Mouse (Mus musculus) thymus, postnatal 10 days (tissue): ENCODE results near the gene Taok3.

Experiments
- DNase-seq, 2 experiments: peaks; one replicate each; pipeline ENCODE4 v3.0.0; 2021; ENCODE audit warnings: low spot score in 2 of 2

The Taok3 gene

GRCm38 (mm10) chr5:117143721-117144135 is 23.8 kb downstream of the Taok3 start:
- peak; percentile 56 to 76 for DNase-seq

DNA sequence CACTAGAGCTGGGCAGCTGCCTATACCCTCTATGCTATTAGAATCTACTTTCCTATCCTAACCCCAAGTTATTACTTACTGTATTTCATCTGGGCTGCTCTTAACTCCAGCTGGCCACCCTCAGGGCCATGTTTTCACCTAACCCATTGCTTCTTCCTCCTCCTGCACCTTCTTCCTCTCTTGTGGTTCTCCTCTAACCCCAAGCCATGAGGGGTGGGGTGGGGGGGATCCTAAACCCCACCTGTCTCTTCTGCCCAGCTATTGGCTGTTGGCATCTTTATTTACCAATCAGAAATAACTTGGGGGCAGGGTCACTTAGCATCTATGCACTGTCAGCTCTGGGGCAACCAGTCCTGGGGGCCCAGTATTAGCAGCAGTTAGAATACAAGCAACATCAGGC is 26.2 kb downstream of the Taok3 start:
- DNase-seq = no peak

DNA sequence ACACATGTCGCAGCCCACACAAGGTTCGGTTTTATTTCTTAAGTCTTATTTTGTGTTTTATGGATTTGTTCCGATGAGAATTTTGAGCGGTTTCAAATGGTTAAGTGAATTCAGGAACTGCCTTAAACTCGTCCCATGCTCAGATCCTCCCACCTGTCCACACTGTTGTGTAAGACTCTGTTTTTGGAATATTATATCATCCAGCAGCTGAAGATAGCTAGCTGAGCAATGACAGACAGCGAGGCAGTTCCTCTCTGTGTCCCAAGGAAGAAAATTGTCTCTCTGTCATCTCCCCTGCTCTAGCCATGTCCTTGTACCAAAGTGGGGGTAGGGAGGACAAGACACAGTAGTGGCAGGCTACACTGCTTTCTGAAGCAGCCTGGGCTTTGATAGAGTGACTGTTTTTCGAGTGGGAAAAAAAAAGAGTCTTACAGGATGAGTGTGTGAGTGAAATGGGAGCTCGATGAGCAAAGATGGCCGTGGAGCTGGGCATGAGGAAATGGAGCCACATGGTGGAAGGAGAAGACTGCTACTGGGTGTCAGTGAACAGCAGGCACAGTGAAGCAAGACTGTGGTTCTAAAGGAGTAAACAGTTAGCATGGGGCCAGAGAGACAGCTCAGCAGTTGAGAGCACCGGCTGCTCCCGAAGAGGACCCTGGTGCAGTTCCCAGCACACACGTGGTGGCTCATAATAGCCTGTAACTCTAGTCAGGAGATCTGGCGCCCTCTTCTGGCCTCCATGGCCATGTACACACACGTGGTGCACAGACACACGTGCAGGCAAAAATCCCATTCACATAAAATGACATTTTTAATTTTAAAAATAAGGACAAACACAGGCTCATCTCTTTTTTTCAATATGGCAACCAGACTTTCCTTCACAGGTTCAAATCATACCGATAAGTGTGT is 27.5 kb downstream of the Taok3 start:
- no peak for DNase-seq

- DNase-seq = no peak
Observed at GRCm38 (mm10) chr5:117149054-117149942, 29.4 kb downstream of the Taok3 start.

DNA sequence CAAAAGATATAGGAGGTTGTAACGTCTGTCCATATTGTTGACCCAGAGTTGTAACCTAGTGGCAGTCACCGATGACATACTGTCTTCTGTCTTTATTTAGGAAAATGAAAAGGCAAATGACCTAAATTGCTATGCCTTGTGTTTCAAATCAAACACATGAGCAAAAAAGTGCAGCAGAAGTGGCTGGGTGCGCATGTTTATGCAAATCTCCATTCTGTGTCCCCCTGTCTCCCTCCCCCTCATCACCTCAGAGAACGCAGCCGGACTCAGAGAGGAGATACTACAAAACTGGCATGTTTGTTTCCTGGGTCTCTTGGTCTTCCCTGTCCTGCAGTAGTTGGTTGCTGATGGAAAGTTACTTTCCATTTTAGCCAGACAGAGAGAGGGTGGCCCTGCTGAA is 30.1 kb downstream of the Taok3 start:
- DNase-seq = no peak

- DNase-seq = no peak
Observed at GRCm38 (mm10) chr5:117152944-117153343, 33.0 kb downstream of the Taok3 start.

GRCm38 (mm10) chr5:117153527-117154091 is 33.7 kb downstream of the Taok3 start:
- no peak for DNase-seq

GRCm38 (mm10) chr5:117158335-117159018 is 38.5 kb downstream of the Taok3 start:
- DNase-seq = no peak

DNA sequence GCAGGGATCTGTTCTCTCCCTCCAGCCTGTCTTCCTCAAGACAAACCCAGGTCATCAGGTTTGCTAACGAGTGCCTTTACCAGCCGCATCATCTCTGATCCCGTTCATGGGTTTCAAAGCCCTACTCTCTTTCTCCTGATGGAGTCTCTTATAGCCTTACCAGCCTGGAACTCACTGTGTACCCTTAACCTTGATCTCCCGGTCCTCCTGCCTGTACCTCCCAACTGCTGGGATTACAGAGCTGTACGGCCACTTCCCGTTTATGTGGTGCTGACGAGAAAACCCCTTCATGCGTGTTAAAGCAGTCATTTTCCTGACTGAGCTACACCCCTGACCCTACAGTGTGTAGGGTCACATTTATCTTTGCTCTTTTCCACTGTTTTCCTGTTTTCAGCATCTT is 39.4 kb downstream of the Taok3 start:
- DNase-seq = no peak

DNA sequence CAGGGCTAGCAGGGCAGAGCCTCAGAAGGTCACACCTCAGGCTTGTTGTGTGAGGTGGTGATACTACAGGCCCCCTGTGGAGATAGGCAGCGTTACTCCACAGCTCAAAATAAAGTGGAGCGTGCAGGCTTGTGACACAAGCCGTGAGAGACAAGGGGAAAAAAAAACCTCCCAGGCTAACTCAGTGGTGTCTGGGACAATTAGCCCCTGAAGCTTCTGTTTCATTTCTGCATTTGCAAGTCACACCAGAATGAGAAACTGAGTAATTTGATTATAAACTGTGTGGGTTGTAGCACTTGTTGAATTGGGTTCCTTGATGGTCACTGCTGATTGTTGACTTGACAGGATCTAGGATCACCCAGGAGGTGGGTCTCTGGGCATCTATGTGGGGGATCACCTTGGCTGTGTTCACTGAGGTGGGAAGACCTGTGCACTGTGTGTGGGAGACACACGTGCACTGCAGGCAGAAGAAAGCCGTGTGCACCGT is 39.9 kb downstream of the Taok3 start:
- no peak for DNase-seq

GRCm38 (mm10) chr5:117160499-117160898 is 40.6 kb downstream of the Taok3 start:
- DNase-seq = no peak

- no peak for DNase-seq
Observed at GRCm38 (mm10) chr5:117163790-117164189, 43.9 kb downstream of the Taok3 start.

GRCm38 (mm10) chr5:117164516-117164915 is 44.6 kb downstream of the Taok3 start:
- no peak for DNase-seq

GRCm38 (mm10) chr5:117164923-117165322 is 45.0 kb downstream of the Taok3 start:
- no peak for DNase-seq

DNA sequence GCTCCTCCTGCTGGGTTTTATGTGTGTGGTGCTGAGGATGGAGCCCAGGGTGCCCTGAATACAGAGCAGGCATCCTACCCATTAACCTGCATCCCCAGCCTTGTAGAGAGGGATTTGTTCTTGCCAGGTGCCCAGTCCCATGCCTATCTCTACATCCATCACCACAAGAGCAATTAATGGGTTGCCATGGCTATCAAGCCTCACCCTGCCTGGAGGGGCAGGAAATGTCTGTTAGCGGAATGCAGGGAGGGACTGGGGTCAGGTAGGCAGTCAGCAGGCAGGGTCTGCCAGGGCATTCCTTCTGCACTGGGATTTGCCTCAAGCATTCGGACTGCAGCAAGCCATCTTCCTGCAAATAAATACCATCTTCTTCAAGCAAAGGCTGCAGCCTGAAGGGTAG is 46.0 kb downstream of the Taok3 start:
- DNase-seq = no peak

DNA sequence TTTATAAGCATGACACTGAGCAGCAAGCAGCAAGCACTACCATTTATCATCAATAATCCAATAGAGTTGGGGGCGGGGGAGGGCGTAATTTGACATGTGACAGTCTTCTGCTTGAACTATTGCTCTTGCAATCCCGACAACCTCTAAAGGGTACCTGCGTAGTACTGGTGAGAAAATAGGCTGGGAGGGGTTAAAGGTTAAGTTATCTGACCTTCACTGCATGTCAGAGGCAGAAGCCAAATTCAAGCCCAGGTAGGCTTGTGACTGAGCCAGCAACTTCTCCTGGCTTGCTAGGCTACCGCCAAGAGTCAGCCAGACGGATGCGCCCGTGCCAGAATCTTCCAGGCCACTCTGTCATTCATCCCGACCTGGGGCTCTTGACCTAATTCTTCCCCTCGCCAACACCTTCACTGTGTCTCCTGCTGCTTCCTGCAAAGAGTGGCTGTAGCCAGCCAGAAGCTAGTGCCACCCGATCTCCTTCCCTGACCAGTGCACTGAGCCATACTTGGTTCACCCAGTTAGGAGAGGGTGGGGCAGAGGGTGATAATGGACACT is 47.0 kb downstream of the Taok3 start:
- no peak for DNase-seq

- DNase-seq = no peak
Observed at GRCm38 (mm10) chr5:117168351-117169100, 48.6 kb downstream of the Taok3 start.

GRCm38 (mm10) chr5:117174057-117174456 is 54.1 kb downstream of the Taok3 start:
- no peak for DNase-seq

DNA sequence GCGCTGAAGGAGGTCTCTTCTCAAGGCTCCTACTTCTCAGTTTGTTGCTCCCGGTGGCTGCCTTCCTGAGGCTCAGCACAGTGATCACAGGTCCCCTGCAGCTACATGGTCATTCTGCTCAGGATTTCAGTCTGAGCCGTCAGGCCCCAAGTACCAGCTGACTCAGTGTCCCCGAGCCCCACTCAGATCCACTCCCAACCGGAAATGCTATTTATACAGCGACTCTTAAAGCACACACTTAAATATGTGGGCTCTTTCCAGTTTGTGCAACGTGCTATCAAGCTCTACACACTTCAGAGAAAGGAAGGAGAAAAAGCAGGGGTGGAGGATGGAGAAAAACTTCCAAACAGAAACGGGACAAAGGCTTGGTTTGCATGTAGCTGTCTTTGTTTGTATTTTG is 56.0 kb downstream of the Taok3 start:
- no peak for DNase-seq

GRCm38 (mm10) chr5:117178079-117178478 is 58.1 kb downstream of the Taok3 start:
- DNase-seq = no peak
